Mouse (Mus musculus) stomach, postnatal 0 days (tissue): ENCODE results near the gene Oxnad1.

Experiments
- CTCF ChIP-seq: IDR thresholded peaks from 2 replicates; pipeline ENCODE4 v1.5.1; 2016; ENCODE audit warnings: antibody characterized with exemption, low read depth, mild to moderate bottlenecking, moderate library complexity
- EP300 ChIP-seq: optimal IDR thresholded peaks from 2 replicates; pipeline ENCODE3; 2016; ENCODE audit warnings: antibody characterized with exemption

DNA sequence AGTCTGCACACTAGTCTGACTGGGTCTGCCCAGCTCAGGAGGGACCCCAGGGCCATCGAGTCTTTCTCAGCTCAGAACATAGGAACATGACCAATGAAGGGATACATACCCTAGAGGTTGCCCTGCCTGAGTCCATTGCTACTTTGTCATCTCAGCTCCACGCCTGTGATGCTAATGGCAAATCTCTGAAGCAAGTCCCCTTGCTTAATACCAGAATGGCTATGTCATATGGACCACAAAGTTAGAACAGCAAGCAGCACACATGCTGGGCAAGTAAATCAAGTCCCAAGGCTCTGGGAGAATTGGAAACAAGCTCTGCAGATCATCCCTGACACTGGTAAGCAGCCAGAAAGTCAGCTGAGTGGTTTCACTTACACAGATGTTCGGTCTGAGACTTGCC is 13.8 kb downstream of the Oxnad1 start:
- TF ChIP-seq CTCF: no peak
- no peak for TF ChIP-seq EP300
